Mouse (Mus musculus): ENCODE measurements around the gene Galk2. TPM values are rescaled to one million over a fixed set of nuclear protein-coding genes. Genes with fewer than 3 reads are reported as not detected.

Gene Galk2
- polyA plus RNA-seq, 1 experiment = 6.2 TPM

- no peak overlapping the region for H3K4me3 ChIP-seq (replicated peaks; ENCODE audit: control insufficient read depth, low read depth, low read length)
- no peak overlapping the region for H3K27ac ChIP-seq (ENCODE audit: control insufficient read depth, insufficient read depth, low read depth, low read length, poor library complexity)
- H3K4me1 ChIP-seq (ENCODE audit: control insufficient read depth, insufficient read depth, low read length) = no peaks in the 10 kb centered on the region; the same call in 1 of the 2 replicates
- TF ChIP-seq CTCF (IDR thresholded peaks at IDR 0.05; ENCODE audit: control insufficient read depth, insufficient read depth, low read length) (no peak), POLR2A (IDR thresholded peaks at IDR 0.05; ENCODE audit: borderline replicate concordance, control insufficient read depth, low read depth, low read length) (no peak)
- 83% methylated on average over 4 of the region's 4 CpGs for WGBS
Measured at GRCm38 (mm10) chr2:125906407-125907066, 47.6 kb downstream of the Galk2 start.

GRCm38 (mm10) chr2:125907580-125908255 is 48.8 kb downstream of the Galk2 start:
- TF ChIP-seq POLR2A (IDR thresholded peaks at IDR 0.05; ENCODE audit: borderline replicate concordance, control insufficient read depth, low read depth, low read length) (no peak), CTCF (IDR thresholded peaks at IDR 0.05; ENCODE audit: control insufficient read depth, insufficient read depth, low read length) (no peak)

GRCm38 (mm10) chr2:125914167-125914566 is 55.3 kb downstream of the Galk2 start:
- H3K4me3 ChIP-seq (replicated peaks; ENCODE audit: control insufficient read depth, low read depth, low read length) = no peak overlapping the region
- H3K4me1 ChIP-seq (ENCODE audit: control insufficient read depth, insufficient read depth, low read length) = no peaks in the 10 kb centered on the region
- TF ChIP-seq CTCF (IDR thresholded peaks at IDR 0.05; ENCODE audit: control insufficient read depth, insufficient read depth, low read length) (no peak), POLR2A (IDR thresholded peaks at IDR 0.05; ENCODE audit: borderline replicate concordance, control insufficient read depth, low read depth, low read length) (no peak)
- 52% methylated on average over 1 of the region's 1 CpGs for WGBS
- H3K27ac ChIP-seq (ENCODE audit: control insufficient read depth, insufficient read depth, low read depth, low read length, poor library complexity) = no peak overlapping the region

More at GRCm38 (mm10) chr2:125907580-125908255, 48.8 kb downstream of the Galk2 start:
- no peaks in the 10 kb centered on the region; the same call in 1 of the 2 replicates for H3K4me1 ChIP-seq (ENCODE audit: control insufficient read depth, insufficient read depth, low read length)
- no peak overlapping the region for H3K27ac ChIP-seq (ENCODE audit: control insufficient read depth, insufficient read depth, low read depth, low read length, poor library complexity)
- WGBS = 79% methylated on average over 4 of the region's 4 CpGs
- H3K4me3 ChIP-seq (replicated peaks; ENCODE audit: control insufficient read depth, low read depth, low read length) = no peak overlapping the region

GRCm38 (mm10) chr2:125914713-125915112 is 55.8 kb downstream of the Galk2 start:
- no peak overlapping the region for H3K4me3 ChIP-seq (replicated peaks; ENCODE audit: control insufficient read depth, low read depth, low read length)
- no peak for TF ChIP-seq POLR2A (IDR thresholded peaks at IDR 0.05; ENCODE audit: borderline replicate concordance, control insufficient read depth, low read depth, low read length)
- no peak for TF ChIP-seq CTCF (IDR thresholded peaks at IDR 0.05; ENCODE audit: control insufficient read depth, insufficient read depth, low read length)
- H3K27ac ChIP-seq (ENCODE audit: control insufficient read depth, insufficient read depth, low read depth, low read length, poor library complexity) = no peak overlapping the region
- H3K4me1 ChIP-seq (ENCODE audit: control insufficient read depth, insufficient read depth, low read length) = no peaks in the 10 kb centered on the region

- Histone ChIP-seq H3K4me3 (replicated peaks; ENCODE audit: control insufficient read depth, low read depth, low read length) (no peak overlapping the region), H3K4me1 (ENCODE audit: control insufficient read depth, insufficient read depth, low read length) (no peaks in the 10 kb centered on the region), H3K27ac (ENCODE audit: control insufficient read depth, insufficient read depth, low read depth, low read length, poor library complexity) (no peak overlapping the region)
- WGBS = 79% methylated on average over 11 of the region's 11 CpGs
- TF ChIP-seq CTCF (IDR thresholded peaks at IDR 0.05; ENCODE audit: control insufficient read depth, insufficient read depth, low read length) (no peak), POLR2A (IDR thresholded peaks at IDR 0.05; ENCODE audit: borderline replicate concordance, control insufficient read depth, low read depth, low read length) (no peak)
Measured at GRCm38 (mm10) chr2:125916652-125917296, 57.9 kb downstream of the Galk2 start.

- H3K27ac ChIP-seq (ENCODE audit: control insufficient read depth, insufficient read depth, low read depth, low read length, poor library complexity) = no peak overlapping the region
- no peaks in the 10 kb centered on the region for H3K4me1 ChIP-seq (ENCODE audit: control insufficient read depth, insufficient read depth, low read length)
- no peak for TF ChIP-seq POLR2A (IDR thresholded peaks at IDR 0.05; ENCODE audit: borderline replicate concordance, control insufficient read depth, low read depth, low read length)
- TF ChIP-seq CTCF (IDR thresholded peaks at IDR 0.05; ENCODE audit: control insufficient read depth, insufficient read depth, low read length) = no peak
- no peak overlapping the region for H3K4me3 ChIP-seq (replicated peaks; ENCODE audit: control insufficient read depth, low read depth, low read length)
- WGBS = 91% methylated on average over 3 of the region's 3 CpGs
Measured at GRCm38 (mm10) chr2:125917297-125917679, 58.4 kb downstream of the Galk2 start.

- WGBS = 81% methylated on average over 5 of the region's 5 CpGs
- Histone ChIP-seq H3K27ac (ENCODE audit: control insufficient read depth, insufficient read depth, low read depth, low read length, poor library complexity) (no peak overlapping the region), H3K4me1 (ENCODE audit: control insufficient read depth, insufficient read depth, low read length) (no peaks in the 10 kb centered on the region), H3K4me3 (replicated peaks; ENCODE audit: control insufficient read depth, low read depth, low read length) (no peak overlapping the region)
- TF ChIP-seq CTCF (IDR thresholded peaks at IDR 0.05; ENCODE audit: control insufficient read depth, insufficient read depth, low read length) (no peak), POLR2A (IDR thresholded peaks at IDR 0.05; ENCODE audit: borderline replicate concordance, control insufficient read depth, low read depth, low read length) (no peak)
Measured at GRCm38 (mm10) chr2:125921273-125921672, 62.4 kb downstream of the Galk2 start.

GRCm38 (mm10) chr2:125922149-125922548 is 63.2 kb downstream of the Galk2 start:
- Histone ChIP-seq H3K27ac (ENCODE audit: control insufficient read depth, insufficient read depth, low read depth, low read length, poor library complexity) (no peak overlapping the region), H3K4me1 (ENCODE audit: control insufficient read depth, insufficient read depth, low read length) (no peaks in the 10 kb centered on the region), H3K4me3 (replicated peaks; ENCODE audit: control insufficient read depth, low read depth, low read length) (no peak overlapping the region)
- 84% methylated on average over 5 of the region's 5 CpGs for WGBS
- TF ChIP-seq CTCF (IDR thresholded peaks at IDR 0.05; ENCODE audit: control insufficient read depth, insufficient read depth, low read length) = no peak
